Mouse (Mus musculus) olfactory bulb, adult 2 months (tissue): ENCODE data around the gene Sema5a. TPM values are rescaled to one million over a fixed set of nuclear protein-coding genes. Genes with fewer than 3 reads are reported as not detected.

Experiments
- H3K27ac ChIP-seq: fragments of 200-500 bp; 2 replicates; pipeline ENCODE4 v1.5.1; 2012; ENCODE audit warnings: low read depth, low read length; ENCODE audit not compliant: insufficient read depth
- H3K4me1 ChIP-seq: fragments of 200-500 bp; 2 replicates; pipeline ENCODE4 v1.6.1; 2012; ENCODE audit warnings: low read length; ENCODE audit not compliant: control insufficient read depth, insufficient read depth
- H3K4me3 ChIP-seq: fragments of 200-500 bp; 2 replicates; pipeline ENCODE4 v1.5.1; 2012; ENCODE audit warnings: mild to moderate bottlenecking, low read depth, low read length, moderate library complexity; ENCODE audit not compliant: insufficient read depth
- CTCF ChIP-seq: fragments of 200-500 bp; IDR thresholded peaks from 2 replicates; pipeline ENCODE4 v1.5.1; 2012; ENCODE audit warnings: low read depth, mild to moderate bottlenecking, low read length, moderate library complexity; ENCODE audit not compliant: insufficient read depth
- POLR2A ChIP-seq: fragments of 200-500 bp; IDR thresholded peaks from 2 replicates; pipeline ENCODE4 v1.6.1; 2012; ENCODE audit warnings: mild to moderate bottlenecking, low read depth, low read length, moderate library complexity; ENCODE audit not compliant: insufficient read depth
- WGBS: fragments of 180-500 bp; shearing (Covaris S2); methylation state at CpG from one replicate; pipeline ENCODE4 v1.1.7; 2018; 5-methylcytosine and 5-hydroxymethylcytosine counted together
- polyA plus RNA-seq: library from polyadenylated mRNA; stranded (reverse); fragments of >200 nt; gene quantifications from 2 replicates; pipeline ENCODE4 v1.2.4, GENCODE M21; 2012; ENCODE audit warnings: low replicate concordance; ENCODE audit not compliant: missing spikeins, insufficient read depth, insufficient read length

The Sema5a gene
- polyA plus RNA-seq, 1 experiment: not detected

DNA sequence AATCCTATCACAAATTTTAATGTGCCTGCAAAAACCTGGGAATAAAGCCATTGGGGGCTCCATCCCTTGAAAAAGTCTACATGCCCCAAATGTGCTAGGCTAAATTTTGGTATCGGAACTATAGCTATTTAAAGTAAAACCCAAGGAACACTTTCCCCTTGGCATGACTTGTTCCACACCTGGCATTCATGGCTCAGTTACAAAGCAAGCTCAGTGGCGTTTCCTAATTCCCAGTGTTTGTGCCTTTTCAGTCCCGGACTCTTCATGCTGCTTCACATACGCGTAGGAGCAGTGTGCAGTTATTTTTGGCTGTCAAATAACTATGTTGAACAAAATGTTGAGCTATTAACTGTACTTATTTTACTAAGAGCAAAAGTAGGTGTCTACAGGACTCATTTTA lies 104.7 kb downstream of the Sema5a start:
- no peak for TF ChIP-seq POLR2A
- TF ChIP-seq CTCF: no peak
- WGBS: 33% methylated on average over 5 of the region's 5 CpGs
- no peak overlapping the region for H3K27ac ChIP-seq
- H3K4me1 ChIP-seq: peaks cover 7% of the 10 kb centered on the region
- no peak overlapping the region for H3K4me3 ChIP-seq

DNA sequence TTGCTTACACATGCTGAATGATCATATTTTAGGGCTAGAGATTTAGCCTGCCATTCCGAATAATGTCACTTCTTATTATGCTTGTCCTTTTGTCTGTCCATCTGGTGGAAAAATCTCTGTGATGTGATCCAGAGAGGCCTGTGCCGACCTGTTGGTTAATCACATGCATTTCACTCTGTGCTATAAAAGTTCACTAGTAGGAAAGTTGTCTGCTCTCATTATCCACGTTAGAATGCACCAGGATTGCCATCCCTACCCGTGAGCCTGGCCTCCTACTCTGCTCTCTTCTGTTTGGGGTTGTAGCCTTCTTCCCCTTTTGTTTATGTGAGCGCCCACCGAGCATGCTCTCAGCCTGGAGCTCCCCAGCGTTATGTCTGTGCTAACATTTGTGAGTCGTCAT lies 108.4 kb downstream of the Sema5a start:
- no peak for TF ChIP-seq POLR2A
- TF ChIP-seq CTCF: no peak
- Histone ChIP-seq H3K27ac (no peak overlapping the region), H3K4me1 (no peaks in the 10 kb centered on the region), H3K4me3 (no peak overlapping the region)
- WGBS: 67% methylated on average over 8 of the region's 8 CpGs

DNA sequence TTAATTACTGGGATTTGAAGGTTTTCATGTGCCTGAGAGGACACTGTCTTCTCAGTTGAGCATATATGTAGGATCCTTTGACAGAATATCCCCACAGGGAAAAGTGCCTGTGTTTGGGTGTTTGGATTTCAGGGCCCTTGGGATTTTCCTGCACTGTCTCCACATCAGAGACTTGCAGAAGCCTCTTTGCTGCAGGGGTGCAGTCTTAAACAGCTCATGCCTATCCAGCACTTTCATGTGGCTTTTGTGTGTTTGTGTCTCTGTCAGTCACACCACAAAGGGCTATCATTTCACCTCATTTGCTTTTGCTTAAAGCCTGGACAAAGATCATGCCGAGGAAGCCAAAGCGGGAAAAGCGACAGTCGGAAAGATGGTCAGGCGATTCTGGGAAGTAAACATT lies 108.9 kb downstream of the Sema5a start:
- no peak for TF ChIP-seq CTCF
- no peak for TF ChIP-seq POLR2A
- 83% methylated on average over 5 of the region's 5 CpGs for WGBS
- Histone ChIP-seq H3K4me1 (no peaks in the 10 kb centered on the region), H3K27ac (no peak overlapping the region), H3K4me3 (no peak overlapping the region)

DNA sequence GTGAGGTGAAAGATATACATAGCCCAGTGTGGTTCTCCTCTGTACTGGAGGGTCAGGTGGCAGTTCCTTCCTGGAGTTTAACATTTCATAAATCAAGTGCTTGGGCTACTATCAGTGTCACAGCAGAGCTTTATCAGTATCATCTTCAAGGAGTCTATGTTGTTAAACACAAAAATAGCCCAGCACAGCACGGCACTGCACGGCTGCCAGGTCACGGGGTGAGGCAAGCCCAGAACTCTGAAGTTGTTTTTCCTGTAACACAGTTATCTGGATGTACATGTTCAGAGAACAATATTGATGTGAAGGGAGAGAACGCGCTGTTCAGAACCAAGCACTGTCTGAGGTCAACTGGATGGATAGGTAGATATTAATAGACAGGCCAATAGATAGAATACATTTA lies 112.2 kb downstream of the Sema5a start:
- Histone ChIP-seq H3K4me1 (no peaks in the 10 kb centered on the region), H3K27ac (no peak overlapping the region), H3K4me3 (no peak overlapping the region)
- no peak for TF ChIP-seq CTCF
- no peak for TF ChIP-seq POLR2A
- 79% methylated on average over 5 of the region's 5 CpGs for WGBS

DNA sequence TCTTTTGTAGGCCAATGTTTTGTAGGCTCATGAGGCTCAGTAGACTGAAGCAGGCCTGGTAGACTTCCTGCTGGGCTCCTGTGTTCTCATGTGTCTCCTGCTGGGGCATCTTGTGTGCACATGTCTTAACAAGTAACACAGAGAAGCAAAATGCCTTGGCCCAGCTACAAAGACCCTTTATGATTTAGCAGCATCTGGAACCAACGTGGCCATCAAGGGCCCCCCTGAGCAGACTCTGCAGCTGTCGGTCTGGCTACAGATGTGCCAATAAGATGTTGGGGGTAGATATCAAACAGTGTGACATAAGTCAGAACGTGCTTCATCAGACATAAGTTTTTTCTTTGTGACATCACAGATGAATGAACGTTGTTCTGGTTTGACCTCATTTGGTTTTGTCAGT lies 123.2 kb downstream of the Sema5a start:
- no peak overlapping the region for H3K27ac ChIP-seq
- no peak for TF ChIP-seq POLR2A
- no peak for TF ChIP-seq CTCF
- 81% methylated on average over 4 of the region's 4 CpGs for whole genome bisulfite sequencing
- no peak overlapping the region for H3K4me3 ChIP-seq
- no peaks in the 10 kb centered on the region for H3K4me1 ChIP-seq

DNA sequence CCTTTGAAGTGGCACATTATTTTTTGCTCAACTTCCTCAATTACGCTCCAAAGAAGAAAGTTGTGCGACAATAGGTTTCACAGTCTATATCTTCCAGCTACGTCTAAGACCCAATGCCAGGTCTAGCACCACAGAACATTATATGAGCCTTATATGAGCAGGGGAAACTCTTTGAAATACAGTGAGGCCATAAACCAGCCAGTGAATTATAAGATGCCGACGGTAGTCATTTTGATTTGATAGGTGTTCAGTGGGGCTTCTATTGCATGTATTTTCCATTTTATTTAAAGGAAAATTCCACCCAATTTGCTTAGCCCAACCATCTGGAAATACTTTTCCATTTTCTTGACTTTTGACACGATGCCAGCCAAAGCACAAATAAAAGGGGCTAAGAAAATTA lies 126.3 kb downstream of the Sema5a start:
- whole genome bisulfite sequencing: 92% methylated on average over 6 of the region's 6 CpGs
- H3K4me1 ChIP-seq: no peaks in the 10 kb centered on the region
- no peak for TF ChIP-seq POLR2A
- no peak for TF ChIP-seq CTCF

DNA sequence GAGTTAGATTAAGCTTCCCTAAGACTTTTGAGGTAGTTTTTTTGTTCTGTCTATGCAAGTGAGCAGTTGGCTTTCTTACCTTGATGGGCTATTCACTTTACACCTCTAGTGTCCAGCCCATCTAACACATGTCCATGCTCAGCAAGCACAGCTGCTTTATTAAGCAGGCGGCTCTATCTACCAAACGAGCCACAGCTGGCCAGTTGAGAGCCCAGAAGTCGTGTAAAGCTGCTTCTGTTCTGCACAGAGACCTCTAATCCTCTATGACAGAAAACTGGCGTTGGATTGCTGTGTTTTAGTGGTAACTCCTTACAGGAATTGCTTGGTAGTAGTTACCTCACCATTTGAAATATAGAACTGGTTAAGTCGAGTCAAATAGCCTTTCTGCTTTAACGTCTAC lies 126.8 kb downstream of the Sema5a start:
- no peaks in the 10 kb centered on the region for H3K4me1 ChIP-seq
- TF ChIP-seq CTCF (no peak), POLR2A (no peak)
- WGBS: 82% methylated on average over 6 of the region's 6 CpGs

More for the DNA sequence above, 126.3 kb downstream of the Sema5a start:
- H3K27ac ChIP-seq: no peak overlapping the region
- H3K4me3 ChIP-seq: no peak overlapping the region

DNA sequence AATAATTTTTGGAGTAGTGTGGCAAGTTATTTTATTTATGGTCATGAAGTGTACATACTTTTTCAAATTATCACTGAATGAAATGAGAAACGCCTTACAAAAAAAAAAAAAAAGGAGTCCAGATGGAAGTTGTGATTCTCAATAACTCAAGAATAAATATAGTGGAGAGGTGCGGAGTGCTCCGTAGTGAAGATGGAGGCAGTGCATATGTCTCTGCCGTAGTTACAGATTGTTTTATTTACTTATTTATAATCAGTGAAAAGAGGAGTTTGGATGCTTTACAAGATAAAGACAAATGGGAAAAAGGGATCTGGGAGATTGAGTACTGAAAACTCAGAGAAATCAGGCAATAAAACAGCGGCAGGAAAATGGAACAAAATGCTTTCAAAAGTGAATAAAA lies 131.7 kb downstream of the Sema5a start:
- 90% methylated on average over 5 of the region's 5 CpGs for WGBS
- Histone ChIP-seq H3K27ac (no peak overlapping the region), H3K4me3 (no peak overlapping the region), H3K4me1 (no peaks in the 10 kb centered on the region)
- TF ChIP-seq POLR2A: no peak
- TF ChIP-seq CTCF: no peak

More for the DNA sequence above, 126.8 kb downstream of the Sema5a start:
- Histone ChIP-seq H3K4me3 (no peak overlapping the region), H3K27ac (no peak overlapping the region)

DNA sequence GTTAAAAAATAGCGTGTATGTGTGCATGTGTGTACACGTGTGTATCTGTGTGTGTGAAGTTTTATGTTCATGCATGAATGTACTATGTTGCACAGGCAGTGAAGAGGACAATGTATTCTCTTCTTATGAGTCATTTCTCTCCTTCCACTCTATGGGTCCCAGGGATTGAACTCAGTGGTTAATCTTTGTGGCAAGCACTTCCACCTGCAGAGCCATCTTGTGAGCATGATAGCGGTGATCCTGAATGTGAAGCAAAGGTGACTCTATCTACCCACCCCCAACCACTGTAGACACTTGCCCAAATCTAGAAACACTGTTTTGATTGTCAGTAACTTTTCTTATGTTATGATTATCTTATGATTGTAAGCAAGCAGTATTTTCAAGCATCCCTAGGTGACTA lies 133.2 kb downstream of the Sema5a start:
- no peak overlapping the region for H3K27ac ChIP-seq
- TF ChIP-seq POLR2A (no peak), CTCF (no peak)
- no peaks in the 10 kb centered on the region for H3K4me1 ChIP-seq
- WGBS: 92% methylated on average over 3 of the region's 3 CpGs
- H3K4me3 ChIP-seq: no peak overlapping the region

DNA sequence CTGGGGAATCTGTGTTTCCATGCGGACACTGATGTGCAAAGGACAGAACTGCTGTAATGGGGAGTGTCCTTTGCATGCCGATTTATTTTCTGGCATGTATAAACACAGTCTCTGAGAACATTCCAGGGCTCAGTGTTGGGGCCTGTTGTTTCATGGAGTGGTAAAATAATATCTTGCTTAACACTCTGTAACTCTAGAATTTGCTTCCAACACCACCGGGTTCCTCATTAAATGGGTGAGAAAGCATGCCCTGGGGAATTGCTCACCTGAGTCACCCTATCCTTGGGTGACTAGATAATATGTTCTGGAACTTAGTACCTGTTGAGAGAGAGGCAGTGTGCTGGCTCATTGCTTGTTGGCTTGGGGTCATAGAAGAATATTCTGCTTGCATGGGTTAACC lies 135.7 kb downstream of the Sema5a start:
- Histone ChIP-seq H3K4me1 (no peaks in the 10 kb centered on the region), H3K27ac (no peak overlapping the region), H3K4me3 (no peak overlapping the region)
- WGBS: 88% methylated on average over 3 of the region's 3 CpGs
- TF ChIP-seq CTCF (no peak), POLR2A (no peak)
